Comparison of ENCODE assay signal across 9 mouse cellular contexts in genomic region chr5:80784746-80785145, GRCm38 (mm10).
"Had no signal": no experiment of that assay in that cellular context is flagged by ENCODE, and none has a peak within 500 bp of the region (broad histone marks: within the 10 kb centered on the region; RNA-seq: fewer than 3 reads in every experiment).

No protein-coding gene starts in this region.

- DNase-seq: kidney, adult 2 months; kidney, postnatal 25 days; liver, embryonic 13.5 days; lung, adult 2 months; lung, postnatal 14 days; lung, postnatal 4 days; midbrain, embryonic 14.5 days; thymus, adult 18-20 months; thymus, postnatal 36 days had no signal
